Mouse (Mus musculus): ENCODE measurements at regions not wholly inside any gene's neighbourhood (a gene's known extent, or its start where the extent isn't known, plus 50 kb on each side); places are given as distances from the start of the nearest gene placed in this dataset.

GRCm38 (mm10) chr13:47768963-47769527 lies 492.0 kb upstream of the Id4 start:
- no peaks in the 10 kb centered on the region for H3K9me3 ChIP-seq (ENCODE audit: low read length)
- no peak for TF ChIP-seq CTCF (IDR thresholded peaks at IDR 0.05; ENCODE audit: low read depth)
- no peak overlapping the region for H3K4me2 ChIP-seq (ENCODE audit: low read depth)
- DNase-seq (no peak), ATAC-seq (no peak)
- no peak overlapping the region for H3K9ac ChIP-seq
- H3K36me3 ChIP-seq (ENCODE audit: insufficient read depth), result no peaks in the 10 kb centered on the region
- no peak overlapping the region for H3K4me3 ChIP-seq (ENCODE audit: low read depth, low read length)
- WGBS, result 56% methylated on average over 9 of the region's 9 CpGs
- no peaks in the 10 kb centered on the region for H3K27me3 ChIP-seq (ENCODE audit: insufficient read depth, low read length)
- H3K27ac ChIP-seq (ENCODE audit: low read depth, low read length), result no peak overlapping the region
- H3K4me1 ChIP-seq (ENCODE audit: insufficient read depth), result no peaks in the 10 kb centered on the region

DNA sequence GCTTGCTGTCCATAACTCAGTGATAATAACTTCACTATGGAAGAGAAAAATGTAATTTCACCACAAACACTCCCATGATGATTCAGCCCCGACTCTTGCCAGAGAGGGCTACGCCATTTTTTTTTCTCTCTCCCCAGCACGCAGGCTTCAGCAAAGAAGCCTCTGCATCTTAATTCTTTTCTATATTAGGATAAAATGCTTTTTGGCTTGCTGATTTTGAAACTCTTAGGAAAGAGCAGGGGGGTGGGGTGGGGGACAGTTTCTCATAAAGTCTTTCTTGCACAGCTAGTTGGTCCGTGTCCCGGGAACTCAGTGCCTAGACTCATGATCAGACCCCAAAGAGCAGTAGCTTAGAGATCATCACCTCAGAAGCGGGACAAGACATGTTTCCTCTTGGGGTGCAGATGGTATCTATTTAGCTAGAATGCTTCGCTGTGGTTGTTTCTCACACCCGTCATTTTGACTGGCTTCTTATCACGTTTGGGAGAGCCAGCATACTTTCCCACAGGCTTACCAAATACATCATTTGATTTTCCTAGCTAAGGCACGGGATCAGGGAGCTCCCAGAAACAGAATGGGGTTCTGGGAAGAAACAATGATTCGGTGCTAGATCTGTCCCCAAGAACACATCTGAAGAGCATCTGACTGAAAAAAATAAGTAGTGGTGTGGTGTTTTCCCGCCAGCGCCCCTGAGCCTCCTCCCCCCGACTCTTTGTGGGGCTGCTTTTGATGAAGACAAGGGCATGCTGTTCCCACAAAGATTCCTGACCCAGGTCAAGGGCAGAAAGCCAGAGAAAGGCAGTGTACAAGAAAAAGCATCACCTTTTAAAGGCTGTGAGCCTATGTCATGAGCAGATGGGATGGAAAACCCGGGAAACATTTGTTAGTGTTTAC lies 483.6 kb upstream of the Id4 start:
- peaks cover 4% of the 10 kb centered on the region; the same call in 1 of the 2 replicates for H3K4me1 ChIP-seq (ENCODE audit: insufficient read depth)
- DNase-seq (peak; percentile 42), ATAC-seq (no peak)
- no peaks in the 10 kb centered on the region for H3K27me3 ChIP-seq (ENCODE audit: insufficient read depth, low read length)
- H3K9ac ChIP-seq, result no peak overlapping the region
- no peaks in the 10 kb centered on the region for H3K9me3 ChIP-seq (ENCODE audit: low read length)
- H3K4me3 ChIP-seq (ENCODE audit: low read depth, low read length), result 0 out of 2 replicates have a peak overlapping the region, but pooled peaks have one; percentile 11
- peak overlapping the region; percentile 35; the same call in 1 of the 2 replicates for H3K27ac ChIP-seq (ENCODE audit: low read depth, low read length)
- H3K4me2 ChIP-seq (ENCODE audit: low read depth), result peak overlapping the region; percentile 26
- WGBS, result 44% methylated on average over 15 of the region's 15 CpGs
- TF ChIP-seq CTCF (IDR thresholded peaks at IDR 0.05; ENCODE audit: low read depth), result no peak
- no peaks in the 10 kb centered on the region for H3K36me3 ChIP-seq (ENCODE audit: insufficient read depth)

- ATAC-seq (no peak), DNase-seq (peak; percentile 36)
- H3K27me3 ChIP-seq (ENCODE audit: insufficient read depth, low read length), result no peaks in the 10 kb centered on the region
- H3K9ac ChIP-seq, result no peak overlapping the region
- no peaks in the 10 kb centered on the region for H3K9me3 ChIP-seq (ENCODE audit: low read length)
- TF ChIP-seq CTCF (IDR thresholded peaks at IDR 0.05; ENCODE audit: low read depth), result no peak
- WGBS, result 31% methylated on average over 12 of the region's 14 CpGs
- peaks cover 4% of the 10 kb centered on the region; the same call in 1 of the 2 replicates for H3K4me1 ChIP-seq (ENCODE audit: insufficient read depth)
- no peak overlapping the region for H3K4me2 ChIP-seq (ENCODE audit: low read depth)
- no peak overlapping the region for H3K4me3 ChIP-seq (ENCODE audit: low read depth, low read length)
- H3K36me3 ChIP-seq (ENCODE audit: insufficient read depth), result no peaks in the 10 kb centered on the region
- no peak overlapping the region for H3K27ac ChIP-seq (ENCODE audit: low read depth, low read length)
Measured at GRCm38 (mm10) chr13:47778218-47779009, 482.6 kb upstream of the Id4 start.

- no peak for ATAC-seq
- H3K4me2 ChIP-seq (ENCODE audit: low read depth), result no peak overlapping the region
- 96% methylated on average over 3 of the region's 3 CpGs for WGBS
Measured at GRCm38 (mm10) chr13:47784406-47784805, 476.6 kb upstream of the Id4 start.

GRCm38 (mm10) chr13:47797859-47798258 lies 463.2 kb upstream of the Id4 start:
- Histone ChIP-seq H3K36me3 (ENCODE audit: insufficient read depth) (no peaks in the 10 kb centered on the region), H3K9ac (no peak overlapping the region), H3K27me3 (ENCODE audit: insufficient read depth, low read length) (no peaks in the 10 kb centered on the region), H3K4me2 (ENCODE audit: low read depth) (no peak overlapping the region), H3K4me1 (ENCODE audit: insufficient read depth) (no peaks in the 10 kb centered on the region), H3K27ac (ENCODE audit: low read depth, low read length) (no peak overlapping the region), H3K9me3 (ENCODE audit: low read length) (no peaks in the 10 kb centered on the region), H3K4me3 (ENCODE audit: low read depth, low read length) (no peak overlapping the region)
- TF ChIP-seq CTCF (IDR thresholded peaks at IDR 0.05; ENCODE audit: low read depth), result no peak
- ATAC-seq (no peak), DNase-seq (no peak)
- WGBS, result 82% methylated on average over 4 of the region's 4 CpGs

More at GRCm38 (mm10) chr13:47784406-47784805, 476.6 kb upstream of the Id4 start:
- H3K27ac ChIP-seq (ENCODE audit: low read depth, low read length), result no peak overlapping the region
- no peak overlapping the region for H3K9ac ChIP-seq
- no peak for TF ChIP-seq CTCF (IDR thresholded peaks at IDR 0.05; ENCODE audit: low read depth)
- H3K4me3 ChIP-seq (ENCODE audit: low read depth, low read length), result no peak overlapping the region
- DNase-seq, result no peak
- H3K36me3 ChIP-seq (ENCODE audit: insufficient read depth), result no peaks in the 10 kb centered on the region
- no peaks in the 10 kb centered on the region for H3K27me3 ChIP-seq (ENCODE audit: insufficient read depth, low read length)
- H3K4me1 ChIP-seq (ENCODE audit: insufficient read depth), result no peaks in the 10 kb centered on the region
- H3K9me3 ChIP-seq (ENCODE audit: low read length), result no peaks in the 10 kb centered on the region

- 85% methylated on average over 6 of the region's 6 CpGs for WGBS
- H3K27ac ChIP-seq (ENCODE audit: low read depth, low read length), result no peak overlapping the region
- no peak overlapping the region for H3K9ac ChIP-seq
- no peaks in the 10 kb centered on the region for H3K9me3 ChIP-seq (ENCODE audit: low read length)
- TF ChIP-seq CTCF (IDR thresholded peaks at IDR 0.05; ENCODE audit: low read depth), result no peak
- no peak overlapping the region for H3K4me2 ChIP-seq (ENCODE audit: low read depth)
- no peak for DNase-seq
- ATAC-seq, result no peak
- no peaks in the 10 kb centered on the region for H3K27me3 ChIP-seq (ENCODE audit: insufficient read depth, low read length)
- H3K4me1 ChIP-seq (ENCODE audit: insufficient read depth), result no peaks in the 10 kb centered on the region; the same call in 1 of the 2 replicates
- H3K4me3 ChIP-seq (ENCODE audit: low read depth, low read length), result no peak overlapping the region
- H3K36me3 ChIP-seq (ENCODE audit: insufficient read depth), result no peaks in the 10 kb centered on the region
Measured at GRCm38 (mm10) chr13:47811711-47812415, 449.2 kb upstream of the Id4 start.

All from forebrain, postnatal 0 days (tissue).